Comparison of ENCODE assay signal across 10 mouse cellular contexts in the genomic region with DNA sequence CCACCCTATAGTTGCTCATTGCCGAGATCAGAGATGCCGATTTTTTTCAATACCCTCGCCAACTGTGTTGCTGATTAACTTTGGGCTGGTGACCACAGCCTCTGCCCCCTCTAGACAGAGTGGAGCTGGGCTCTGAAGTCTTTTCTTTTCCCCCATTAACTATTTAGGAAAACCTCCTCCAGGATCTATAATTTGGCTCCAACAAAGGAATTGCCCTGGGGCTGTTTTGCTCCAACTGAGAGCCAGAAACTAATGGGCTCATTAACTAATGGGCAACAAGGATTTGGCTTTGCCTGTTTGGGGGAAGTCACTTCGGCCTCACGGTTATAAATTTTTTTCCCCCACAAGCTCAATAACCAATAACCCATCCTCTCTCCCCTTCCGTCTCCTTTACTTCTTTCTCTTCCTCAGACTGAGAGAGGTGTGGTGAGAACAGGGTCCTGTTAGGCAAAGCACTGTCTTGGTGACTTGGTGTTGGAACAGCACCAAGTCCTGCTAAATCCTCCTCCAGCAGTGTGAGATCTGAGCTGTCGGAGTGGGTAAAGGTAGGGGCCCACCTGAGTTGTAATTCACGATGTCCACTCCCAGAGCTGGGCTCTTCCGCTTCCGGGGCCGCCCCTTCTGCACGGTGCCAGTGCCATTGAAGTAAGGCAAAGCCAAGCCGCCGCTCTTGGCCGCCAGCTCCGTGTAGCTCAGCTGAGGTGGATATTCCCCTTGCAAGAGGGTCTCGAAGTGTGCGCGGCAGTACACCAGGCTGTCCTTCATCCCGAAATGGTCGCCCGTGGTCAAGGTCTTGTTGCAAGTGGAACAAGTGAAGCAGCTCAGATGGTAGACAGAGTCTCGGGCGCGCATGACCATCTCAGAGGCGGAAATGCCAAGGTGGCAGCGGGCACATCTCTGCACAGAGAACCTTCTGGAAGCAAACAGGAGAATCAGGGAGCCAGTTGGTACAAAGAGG. TPM values are rescaled to one million over a fixed set of nuclear protein-coding genes. Genes with fewer than 3 reads are reported as not detected.
DNase-seq lines count a peak whose midpoint lies in the region; ATAC-seq lines count a peak whose summit lies in the region.
"Had no signal": no experiment of that assay in that cellular context is flagged by ENCODE, and none has a peak within 500 bp of the region (broad histone marks: within the 10 kb centered on the region; RNA-seq: fewer than 3 reads in every experiment).

No protein-coding gene starts in this region.

- H3K27ac ChIP-seq in embryonic facial prominence, embryonic 14.5 days (replicated peaks; ENCODE audit: low read depth, low read length) = no peak overlapping the region
- no peak overlapping the region for H3K27ac ChIP-seq in intestine, embryonic 14.5 days (ENCODE audit: low read depth)
- H3K27ac ChIP-seq in neural tube, embryonic 15.5 days (replicated peaks) = no peak overlapping the region
- H3K27ac ChIP-seq: liver, embryonic 13.5 days had no signal

- no peak; the same call in 1 of the 2 replicates for ATAC-seq in embryonic facial prominence, embryonic 14.5 days (ENCODE audit: low read depth)
- ATAC-seq in intestine, embryonic 14.5 days (replicated peaks; ENCODE audit: low FRiP score, low TSS enrichment, low read depth) = 0 out of 2 replicates have a peak, but pooled peaks have one; percentile 17
- no peak for ATAC-seq in neural tube, embryonic 15.5 days (ENCODE audit: low FRiP score)

- peaks cover 13% of the 10 kb centered on the region for H3K4me1 ChIP-seq in embryonic facial prominence, embryonic 14.5 days (ENCODE audit: control insufficient read depth, insufficient read depth, low read length)
- no peaks in the 10 kb centered on the region for H3K4me1 ChIP-seq in intestine, embryonic 14.5 days (replicated peaks; ENCODE audit: control insufficient read depth, insufficient read depth, low read length)
- H3K4me1 ChIP-seq in neural tube, embryonic 15.5 days = peaks cover 15% of the 10 kb centered on the region

- peak overlapping the region; percentile 11; the same call in 1 of the 2 replicates for H3K4me3 ChIP-seq in embryonic facial prominence, embryonic 14.5 days (ENCODE audit: low read depth, low read length)
- H3K4me3 ChIP-seq in intestine, embryonic 14.5 days (ENCODE audit: low read depth, low read length) = 0 out of 2 replicates have a peak overlapping the region, but pooled peaks have one; percentile 0
- H3K4me3 ChIP-seq in neural tube, embryonic 15.5 days (replicated peaks) = no peak overlapping the region
- H3K4me3 ChIP-seq: erythroblast, embryonic 14.5 days; liver, embryonic 13.5 days had no signal

- no peaks in the 10 kb centered on the region for H3K36me3 ChIP-seq in embryonic facial prominence, embryonic 14.5 days (ENCODE audit: control insufficient read depth, insufficient read depth, low read length)
- H3K36me3 ChIP-seq in intestine, embryonic 14.5 days (ENCODE audit: control insufficient read depth, insufficient read depth, low read length) = no peaks in the 10 kb centered on the region
- no peaks in the 10 kb centered on the region for H3K36me3 ChIP-seq in neural tube, embryonic 15.5 days
- H3K36me3 ChIP-seq: liver, embryonic 13.5 days had no signal

- no peaks in the 10 kb centered on the region for H3K9me3 ChIP-seq in embryonic facial prominence, embryonic 14.5 days (ENCODE audit: control insufficient read depth, low read length)
- H3K9me3 ChIP-seq in intestine, embryonic 14.5 days (ENCODE audit: control insufficient read depth, low read length) = no peaks in the 10 kb centered on the region
- no peaks in the 10 kb centered on the region for H3K9me3 ChIP-seq in neural tube, embryonic 15.5 days (replicated peaks)
- H3K9me3 ChIP-seq: liver, embryonic 13.5 days had no signal

- H3K27me3 ChIP-seq in embryonic facial prominence, embryonic 14.5 days (replicated peaks; ENCODE audit: control insufficient read depth, insufficient read depth, low read length) = peaks cover 95% of the 10 kb centered on the region
- peaks cover 94% of the 10 kb centered on the region for H3K27me3 ChIP-seq in intestine, embryonic 14.5 days (replicated peaks; ENCODE audit: control insufficient read depth, insufficient read depth, low read length)
- H3K27me3 ChIP-seq in neural tube, embryonic 15.5 days (replicated peaks) = peaks cover 72% of the 10 kb centered on the region

- intact Hi-C loops in left cerebral cortex, postnatal 4 days (cut with DNase I) = loop anchor here (2.0 to 10.0 kb wide), 4 partner anchors 223 to 503 kb away; no protein-coding TSS in a partner anchor

- peak; percentile 18 for DNase-seq in left cerebral cortex, postnatal 4 days
- DNase-seq in left cerebral cortex, adult 9 months (ENCODE audit: low spot score in 2 of 2) = no peak
- no peak for DNase-seq in embryonic facial prominence, embryonic 14.5 days (ENCODE audit: low spot score)
- DNase-seq in intestine, embryonic 14.5 days (ENCODE audit: low spot score) = peak; percentile 69
- no peak for DNase-seq in natural killer cell, adult 2 months (ENCODE audit: low spot score in 2 of 2)
- DNase-seq in ovary, postnatal 10 days (ENCODE audit: low spot score) = no peak
- DNase-seq in urinary bladder, postnatal 4 days (ENCODE audit: low spot score in 2 of 2) = no peak
- DNase-seq: liver, embryonic 13.5 days had no signal

- no peak overlapping the region for H3K9ac ChIP-seq in embryonic facial prominence, embryonic 14.5 days (ENCODE audit: low read depth, low read length)
- H3K9ac ChIP-seq in intestine, embryonic 14.5 days (ENCODE audit: low read length) = no peak overlapping the region
- no peak overlapping the region for H3K9ac ChIP-seq in neural tube, embryonic 15.5 days (replicated peaks)
- H3K9ac ChIP-seq: liver, embryonic 13.5 days had no signal

- WGBS in embryonic facial prominence, embryonic 14.5 days = 10% methylated on average over 27 of the region's 27 CpGs
- WGBS in intestine, embryonic 14.5 days = 11% methylated on average over 27 of the region's 27 CpGs
- WGBS in neural tube, embryonic 15.5 days = 8% methylated on average over 27 of the region's 27 CpGs

- H3K4me2 ChIP-seq in embryonic facial prominence, embryonic 14.5 days (ENCODE audit: low read depth, low read length) = peak overlapping the region; percentile 23; the same call in 1 of the 2 replicates
- peak overlapping the region; percentile 25 for H3K4me2 ChIP-seq in intestine, embryonic 14.5 days (ENCODE audit: low read length)
- peak overlapping the region; percentile 27 for H3K4me2 ChIP-seq in neural tube, embryonic 15.5 days
- H3K4me2 ChIP-seq: liver, embryonic 13.5 days had no signal

RNA-seq across cellular contexts. Expression of a gene that starts 10.3 kb away (rescaled TPM):
- 1 to 10 TPM; 1.8 to 4.9 TPM for total RNA-seq in left cerebral cortex, postnatal 4 days (2021)
- 0.26 and 0.28 TPM in 2 replicates for polyA plus RNA-seq in embryonic facial prominence, embryonic 14.5 days (2014; fragmentation: Nextera tagmentation; extraction: Ambion mirVana)
- 0.05 TPM in 1 of 2 replicates, not detected in the other for polyA plus RNA-seq in intestine, embryonic 14.5 days (2014; fragmentation: Nextera tagmentation; extraction: Ambion mirVana)
- polyA plus RNA-seq in neural tube, embryonic 15.5 days (2015; fragmentation: Nextera tagmentation; extraction: Ambion mirVana) = 2.8 and 4.5 TPM in 2 replicates
- polyA plus RNA-seq: erythroblast, embryonic 14.5 days had no signal

RNA-seq across cellular contexts. Expression of a gene that starts 18.6 kb away (rescaled TPM):
- total RNA-seq in left cerebral cortex, postnatal 4 days (2021) = 10 to 100 TPM; 14.7 to 17.2 TPM
- 34.7 and 36.6 TPM in 2 replicates for polyA plus RNA-seq in embryonic facial prominence, embryonic 14.5 days (2014; fragmentation: Nextera tagmentation; extraction: Ambion mirVana)
- 43.9 and 46.1 TPM in 2 replicates for polyA plus RNA-seq in intestine, embryonic 14.5 days (2014; fragmentation: Nextera tagmentation; extraction: Ambion mirVana)
- polyA plus RNA-seq in neural tube, embryonic 15.5 days (2015; fragmentation: Nextera tagmentation; extraction: Ambion mirVana) = 29.8 and 32.1 TPM in 2 replicates

Comparison
In these comparisons a context has a peak if more than half of its experiments do, and no peak if none do; other contexts are left out.
1. DNase-seq: peak in left cerebral cortex, postnatal 4 days (single experiment) and intestine, embryonic 14.5 days (single experiment); none in left cerebral cortex, adult 9 months (0 of 2), embryonic facial prominence, embryonic 14.5 days (single experiment), natural killer cell, adult 2 months (0 of 2), ovary, postnatal 10 days (single experiment) and urinary bladder, postnatal 4 days (0 of 2).
2. Peak in every context shown above with its lines, with median percentiles within 50 percentile points of each other: H3K4me2 ChIP-seq.